Comparison of ENCODE assay signal across 8 mouse cellular contexts in genomic region chr11:53627859-53628258, GRCm38 (mm10). TPM values are rescaled to one million over a fixed set of nuclear protein-coding genes. Genes with fewer than 3 reads are reported as not detected.
DNase-seq lines count a peak whose midpoint lies in the region; ATAC-seq and TF ChIP-seq lines count a peak whose summit lies in the region.

No protein-coding gene starts in this region.

- H3K27ac ChIP-seq in forebrain, embryonic 14.5 days (ENCODE audit: low read depth, low read length): no peak overlapping the region
- no peak overlapping the region for H3K27ac ChIP-seq in hindbrain, embryonic 15.5 days (replicated peaks)

- H3K36me3 ChIP-seq in forebrain, embryonic 14.5 days (ENCODE audit: control insufficient read depth, insufficient read depth, low read length): no peaks in the 10 kb centered on the region
- no peaks in the 10 kb centered on the region for H3K36me3 ChIP-seq in hindbrain, embryonic 15.5 days

- no peak overlapping the region for H3K4me3 ChIP-seq in forebrain, embryonic 14.5 days (ENCODE audit: low read depth, low read length)
- no peak overlapping the region for H3K4me3 ChIP-seq in hindbrain, embryonic 15.5 days

- 14% methylated on average over 1 of the region's 1 CpGs for WGBS in forebrain, embryonic 14.5 days
- WGBS in hindbrain, embryonic 15.5 days: 25% methylated on average over 1 of the region's 1 CpGs

- H3K9ac ChIP-seq in forebrain, embryonic 14.5 days (ENCODE audit: low read length): no peak overlapping the region
- H3K9ac ChIP-seq in hindbrain, embryonic 15.5 days: no peak overlapping the region

- peak; percentile 15 for DNase-seq in Patski (ENCODE audit: low read depth, low spot score)
- DNase-seq in forebrain, embryonic 14.5 days (ENCODE audit: low spot score): peak; percentile 93
- peak; percentile 62 for DNase-seq in left cerebral cortex, adult 11 months (ENCODE audit: low spot score)
- DNase-seq in lung, postnatal 36 days: peak; percentile 94
- DNase-seq in right cerebral cortex, postnatal 14 days: peak; percentile 83
- peak; percentile 58 for DNase-seq in yolk sac, embryonic 10.5 days (ENCODE audit: low spot score)

- peak; percentile 58 for ATAC-seq in Patski
- ATAC-seq in cerebellum, adult (ENCODE audit: insufficient number of reproducible peaks, low FRiP score, low TSS enrichment): peak; percentile 64; the same call in 1 of the 2 replicates
- peak; percentile 68 for ATAC-seq in forebrain, embryonic 14.5 days
- ATAC-seq in hindbrain, embryonic 15.5 days (ENCODE audit: low FRiP score, low read depth): 0 out of 2 replicates have a peak, but pooled peaks have one; percentile 23

- TF ChIP-seq CTCF in Patski (IDR thresholded peaks at IDR 0.05): peak; percentile 88

- CTCF ChIA-PET in Patski (lab: Charles Lee): interaction anchor here (0.7 to 1.9 kb wide), 16 partner anchors 9 to 222 kb away, joined by 3 to 7 read pairs (median 4); partner anchors contain the start of gene Gm9837

- no peaks in the 10 kb centered on the region for H3K27me3 ChIP-seq in Patski
- no peaks in the 10 kb centered on the region for H3K27me3 ChIP-seq in forebrain, embryonic 14.5 days (replicated peaks; ENCODE audit: control insufficient read depth, insufficient read depth, low read length)
- H3K27me3 ChIP-seq in hindbrain, embryonic 15.5 days: no peaks in the 10 kb centered on the region

- H3K4me1 ChIP-seq in forebrain, embryonic 14.5 days (ENCODE audit: control insufficient read depth, insufficient read depth, low read length): no peaks in the 10 kb centered on the region
- H3K4me1 ChIP-seq in hindbrain, embryonic 15.5 days (replicated peaks): no peaks in the 10 kb centered on the region

- H3K4me2 ChIP-seq in forebrain, embryonic 14.5 days (ENCODE audit: low read length): no peak overlapping the region
- H3K4me2 ChIP-seq in hindbrain, embryonic 15.5 days: no peak overlapping the region

- POLR2A ChIA-PET in Patski (lab: Charles Lee): interaction anchor here (0.6 to 1.2 kb wide), 2 partner anchors 8 to 20 kb away, joined by 4 to 5 read pairs; no protein-coding TSS in a partner anchor

- no peaks in the 10 kb centered on the region for H3K9me3 ChIP-seq in forebrain, embryonic 14.5 days (replicated peaks; ENCODE audit: control insufficient read depth, low read length)
- no peaks in the 10 kb centered on the region for H3K9me3 ChIP-seq in hindbrain, embryonic 15.5 days

- in situ Hi-C loops in Patski (cut with MboI; ENCODE audit: low pct_unique_long_range_greater_than_20kb): loop anchor here (5.0 kb wide), 1 partner anchor 161 kb away; no protein-coding TSS in a partner anchor

RNA-seq across cellular contexts. Expression of gene Il13, which starts 6.6 kb away (rescaled TPM):
- polyA plus RNA-seq in Patski (2021): not detected
- polyA plus RNA-seq in forebrain, embryonic 14.5 days (2014; fragmentation: Nextera tagmentation; extraction: Ambion mirVana): not detected in 2 replicates
- not detected in 2 replicates for polyA plus RNA-seq in hindbrain, embryonic 15.5 days (2015; fragmentation: Nextera tagmentation; extraction: Ambion mirVana)

RNA-seq across cellular contexts. Expression of gene Il4, which starts 9.4 kb away (rescaled TPM):
- 3.2 TPM for polyA plus RNA-seq in Patski (2021)
- 5.9 and 6.9 TPM in 2 replicates for polyA plus RNA-seq in forebrain, embryonic 14.5 days (2014; fragmentation: Nextera tagmentation; extraction: Ambion mirVana)
- 3.6 and 5.8 TPM in 2 replicates for polyA plus RNA-seq in hindbrain, embryonic 15.5 days (2015; fragmentation: Nextera tagmentation; extraction: Ambion mirVana)

Comparison
In these comparisons a context has a peak if more than half of its experiments do, and no peak if none do; other contexts are left out.
1. DNase-seq: peak in every context shown above with its lines; median percentile 94 in lung, postnatal 36 days; 93 in forebrain, embryonic 14.5 days; 83 in right cerebral cortex, postnatal 14 days; 62 in left cerebral cortex, adult 11 months; 58 in yolk sac, embryonic 10.5 days; 15 in Patski.